Mouse (Mus musculus) left cerebral cortex, postnatal 36 days (tissue): ENCODE results near the gene Efcab11. TPM values are rescaled to one million over a fixed set of nuclear protein-coding genes. Genes with fewer than 3 reads are reported as not detected.

Experiments
- DNase-seq, 2 experiments: peaks; one replicate each; pipeline ENCODE4 v3.0.0; 2021 to 2022; ENCODE audit warnings: low spot score in 2 of 2, mixed read lengths in 1 of 2
- intact Hi-C: fragments of 180-260 bp; cut with DNase I; formaldehyde crosslinking; loops from one replicate; pipeline ENCODE4 v1.15.1; 2025
- total RNA-seq, 2 experiments: library from RNA; stranded (reverse); gene quantifications; 2 replicates each; pipeline ENCODE4 v1.2.3; 2021

Efcab11 gene
- total RNA-seq, 2 experiments from 2014 or later = 0.32 to 0.41 TPM

DNA sequence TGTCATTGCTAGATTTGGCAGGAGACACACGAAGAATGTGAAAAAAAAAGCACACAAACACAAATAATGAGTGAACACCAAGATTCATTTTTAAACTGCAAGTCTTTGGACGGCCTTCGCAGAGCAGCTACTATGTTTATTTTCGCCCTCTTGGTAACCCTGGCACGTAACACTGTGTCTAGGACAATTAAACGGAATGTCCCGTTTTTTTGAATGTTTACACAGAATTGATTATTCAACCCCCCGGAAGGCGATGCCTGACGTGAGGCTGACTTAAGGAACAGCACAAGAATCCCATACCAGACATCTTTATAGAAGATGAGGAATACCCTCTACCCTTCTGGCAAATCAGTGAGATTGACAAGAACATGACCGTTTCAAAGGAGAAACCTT, 530 bp downstream of the Efcab11 start:
- intact Hi-C loops = no loop called here
- no peak for DNase-seq

DNA sequence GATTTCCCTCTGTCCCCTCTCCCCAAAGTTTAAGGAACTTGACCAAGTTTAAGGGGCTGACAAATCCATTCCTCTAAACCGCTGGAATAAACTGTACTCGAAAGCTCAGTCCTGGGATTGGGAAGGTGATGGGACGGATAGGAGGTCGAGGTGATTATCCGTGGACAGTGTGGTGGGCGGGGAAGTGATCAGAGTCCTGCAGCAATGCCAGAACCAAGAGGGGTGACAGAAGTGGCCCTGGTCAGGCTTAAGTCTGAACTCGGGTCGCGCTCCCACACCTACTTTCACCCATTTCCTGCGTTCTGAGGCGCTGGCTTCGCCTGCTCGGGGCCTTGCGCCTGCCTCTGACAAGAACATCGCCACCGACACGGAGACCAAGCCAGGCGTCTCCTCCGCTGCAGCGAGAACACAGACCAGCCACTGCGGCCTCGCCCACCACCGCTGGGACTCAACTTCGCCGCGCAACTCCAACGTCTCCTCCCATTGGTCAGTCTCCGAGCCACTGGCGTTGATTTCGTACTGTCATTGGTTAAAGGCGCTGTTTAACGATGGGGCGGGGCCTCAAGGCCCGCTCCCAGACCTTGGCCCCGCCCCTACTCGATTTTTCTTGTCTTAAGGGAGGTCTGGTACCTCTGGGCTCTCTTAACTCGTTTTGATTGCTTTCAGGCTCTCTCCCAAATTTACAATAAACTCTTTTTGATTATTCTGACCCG, 1.1 kb downstream of the Efcab11 start:
- peak; percentile 80 to 83 for DNase-seq
- intact Hi-C loops = no loop called here

DNA sequence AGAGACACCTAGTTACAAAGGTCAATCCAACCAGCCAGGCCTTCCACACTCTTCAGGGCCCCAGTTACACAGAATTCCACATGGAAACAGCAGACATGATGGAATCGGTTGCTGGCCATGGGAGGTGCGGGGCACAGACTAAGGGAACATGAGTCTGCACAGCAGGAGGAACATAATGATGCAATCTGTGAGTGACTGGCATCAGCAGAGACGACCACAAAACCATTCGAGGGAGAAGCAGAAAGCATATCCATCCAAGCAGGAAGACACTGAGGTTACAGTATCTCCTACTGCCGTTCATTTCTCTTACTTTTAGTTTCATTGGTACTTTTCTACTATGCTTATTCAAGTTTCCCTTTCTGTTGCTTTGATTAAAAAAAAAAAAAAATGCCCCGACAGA, 9.6 kb downstream of the Efcab11 start:
- no peak for DNase-seq
- intact Hi-C loops = no loop called here

DNA sequence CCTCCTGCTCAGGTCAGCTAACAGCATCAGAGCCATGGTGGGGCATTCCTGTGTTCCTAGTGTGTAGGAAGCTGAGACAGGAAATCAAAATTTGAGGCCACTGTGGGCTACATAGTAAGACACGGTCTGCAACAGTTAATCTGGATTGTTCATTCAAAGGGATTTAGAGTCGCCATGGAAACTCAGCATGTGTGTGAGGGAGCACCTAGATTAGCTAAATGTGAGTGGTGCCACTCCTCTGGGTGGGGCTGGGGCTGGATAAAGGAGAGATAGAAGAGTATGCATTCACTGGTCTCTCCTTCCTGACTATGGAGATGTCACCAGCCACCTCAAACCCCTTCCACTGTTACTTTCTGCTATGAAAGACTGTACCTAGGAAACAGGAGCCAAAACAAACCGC, 10.8 kb downstream of the Efcab11 start:
- no peak for DNase-seq
- intact Hi-C loops = no loop called here

DNA sequence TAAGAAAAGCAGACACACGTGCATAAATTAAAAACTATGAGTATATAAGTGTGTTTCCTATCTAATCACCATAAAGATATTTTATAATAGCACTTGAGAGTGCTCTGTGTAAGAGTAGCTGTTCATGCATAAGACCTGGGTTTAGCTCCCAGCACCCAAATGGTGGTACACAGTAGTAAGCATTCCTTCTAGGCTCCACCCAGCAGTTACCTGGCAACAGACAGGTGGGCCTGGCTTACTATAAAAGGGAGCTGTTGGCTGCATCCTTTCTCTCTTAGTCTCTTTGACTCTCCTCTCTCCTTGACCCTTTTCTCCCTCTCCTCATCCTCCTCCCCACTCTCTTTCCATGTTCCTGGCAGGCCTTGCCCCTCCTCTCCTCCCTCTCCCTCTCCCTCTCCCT, 15.4 kb downstream of the Efcab11 start:
- DNase-seq = no peak
- intact Hi-C loops = no loop called here

DNA sequence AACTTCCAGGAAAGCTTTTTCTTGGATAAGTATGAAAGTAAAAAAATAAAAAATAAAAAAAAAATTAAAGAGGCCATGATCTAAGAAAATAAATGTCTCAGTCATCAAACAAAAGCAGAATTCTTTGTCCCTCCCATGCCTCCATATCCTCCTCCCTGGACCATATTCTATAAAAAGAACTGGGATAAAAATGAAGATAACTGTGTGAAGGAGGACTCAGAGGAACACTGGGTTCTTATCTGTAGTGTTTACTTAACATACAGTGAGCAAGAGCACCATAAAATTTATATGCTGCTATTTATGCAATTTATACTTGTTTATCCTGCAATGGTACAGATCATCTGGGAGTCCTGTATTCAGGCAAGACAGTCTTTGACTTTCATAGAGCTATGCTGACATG, 19.6 kb downstream of the Efcab11 start:
- intact Hi-C loops = no loop called here
- no peak for DNase-seq

DNA sequence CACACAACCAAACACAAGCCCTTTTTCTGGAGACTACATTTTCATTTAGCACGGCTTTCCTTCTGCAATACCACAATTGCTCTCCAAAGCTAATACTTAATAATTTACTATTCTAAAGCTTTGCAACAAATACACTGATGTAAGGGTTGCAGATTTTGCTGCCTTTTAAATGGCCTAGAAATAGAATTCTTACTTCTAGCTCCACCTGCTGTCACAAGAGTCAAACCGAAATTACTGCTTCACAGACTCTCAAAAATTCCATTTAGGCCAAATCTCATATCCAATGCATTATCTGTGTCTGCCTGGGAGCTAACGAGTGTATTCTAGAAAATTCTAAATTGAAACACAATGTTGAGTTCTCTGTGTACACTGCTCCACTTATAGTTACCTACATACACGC, 23.3 kb downstream of the Efcab11 start:
- intact Hi-C loops = no loop called here
- DNase-seq = no peak

DNA sequence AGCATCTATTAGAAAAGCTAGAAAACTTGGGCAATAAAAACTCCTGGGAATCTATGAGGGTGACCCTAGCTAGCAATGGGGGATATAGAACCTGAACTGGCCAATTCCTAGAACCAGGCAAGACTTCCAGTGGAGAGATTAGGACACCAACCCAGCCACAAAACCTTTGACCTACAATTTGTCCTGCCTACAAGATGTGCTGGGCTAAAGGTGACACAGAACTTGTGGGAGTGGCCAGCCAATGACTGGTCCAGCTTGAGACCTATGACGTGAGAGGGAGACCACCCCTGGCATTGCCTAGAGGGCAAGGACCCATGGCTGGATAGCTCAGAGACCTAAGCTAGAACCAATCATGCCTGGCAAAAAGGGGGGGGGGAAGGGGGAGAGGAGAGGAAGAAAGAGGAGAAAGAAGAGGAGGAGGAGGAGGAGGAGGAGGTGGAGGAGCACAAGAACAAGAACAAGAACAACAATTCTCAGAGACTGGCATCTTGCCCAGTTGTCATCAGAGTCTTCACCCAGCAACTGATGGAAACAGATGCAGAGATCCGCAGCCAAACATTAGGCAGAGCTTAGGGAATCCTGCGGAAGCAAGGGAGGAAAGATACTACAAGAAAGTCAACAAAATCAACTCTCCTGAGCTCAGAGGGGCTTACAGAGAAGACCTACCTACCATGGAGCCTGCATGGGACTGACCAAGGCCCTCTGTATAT, 24.7 kb downstream of the Efcab11 start:
- intact Hi-C loops = no loop called here
- no peak for DNase-seq

DNA sequence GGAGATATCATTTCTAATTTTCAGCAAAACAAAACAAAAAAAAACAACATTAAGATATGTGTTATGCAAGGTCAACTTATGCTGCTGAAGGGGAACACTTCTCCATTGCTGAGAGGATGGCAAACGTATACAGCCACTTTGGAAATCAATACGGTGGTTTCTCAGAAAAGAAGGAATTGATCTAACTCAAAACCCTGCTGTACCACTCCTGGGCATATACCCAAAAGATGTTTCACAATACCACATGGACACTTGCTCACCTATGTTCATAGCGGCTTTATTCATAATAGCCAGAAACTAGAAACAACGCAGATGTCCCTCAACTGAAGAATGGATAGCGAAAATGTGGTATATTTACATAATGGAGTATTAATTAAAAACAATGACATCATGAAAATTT, 25.6 kb downstream of the Efcab11 start:
- DNase-seq = no peak
- intact Hi-C loops = no loop called here

DNA sequence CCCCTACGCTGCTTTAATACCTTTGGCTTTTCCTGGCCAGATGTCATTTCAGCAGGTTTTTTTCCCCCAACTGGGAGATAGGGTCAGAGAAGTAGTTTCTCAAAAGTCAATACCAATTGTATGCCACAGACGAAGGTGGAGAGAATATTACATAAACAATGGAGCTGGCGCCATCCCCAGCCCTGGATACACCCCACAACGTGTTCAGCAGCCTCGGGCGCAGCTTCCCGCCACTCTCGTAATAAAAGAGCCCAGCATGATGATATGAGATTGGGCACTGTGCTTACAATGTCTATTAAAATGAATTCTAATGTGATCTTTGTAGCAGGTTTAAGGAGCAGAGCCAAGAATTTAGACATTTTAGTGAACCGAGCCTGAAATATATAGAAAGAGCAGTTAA, 28.2 kb downstream of the Efcab11 start:
- no peak for DNase-seq
- intact Hi-C loops = no loop called here

DNA sequence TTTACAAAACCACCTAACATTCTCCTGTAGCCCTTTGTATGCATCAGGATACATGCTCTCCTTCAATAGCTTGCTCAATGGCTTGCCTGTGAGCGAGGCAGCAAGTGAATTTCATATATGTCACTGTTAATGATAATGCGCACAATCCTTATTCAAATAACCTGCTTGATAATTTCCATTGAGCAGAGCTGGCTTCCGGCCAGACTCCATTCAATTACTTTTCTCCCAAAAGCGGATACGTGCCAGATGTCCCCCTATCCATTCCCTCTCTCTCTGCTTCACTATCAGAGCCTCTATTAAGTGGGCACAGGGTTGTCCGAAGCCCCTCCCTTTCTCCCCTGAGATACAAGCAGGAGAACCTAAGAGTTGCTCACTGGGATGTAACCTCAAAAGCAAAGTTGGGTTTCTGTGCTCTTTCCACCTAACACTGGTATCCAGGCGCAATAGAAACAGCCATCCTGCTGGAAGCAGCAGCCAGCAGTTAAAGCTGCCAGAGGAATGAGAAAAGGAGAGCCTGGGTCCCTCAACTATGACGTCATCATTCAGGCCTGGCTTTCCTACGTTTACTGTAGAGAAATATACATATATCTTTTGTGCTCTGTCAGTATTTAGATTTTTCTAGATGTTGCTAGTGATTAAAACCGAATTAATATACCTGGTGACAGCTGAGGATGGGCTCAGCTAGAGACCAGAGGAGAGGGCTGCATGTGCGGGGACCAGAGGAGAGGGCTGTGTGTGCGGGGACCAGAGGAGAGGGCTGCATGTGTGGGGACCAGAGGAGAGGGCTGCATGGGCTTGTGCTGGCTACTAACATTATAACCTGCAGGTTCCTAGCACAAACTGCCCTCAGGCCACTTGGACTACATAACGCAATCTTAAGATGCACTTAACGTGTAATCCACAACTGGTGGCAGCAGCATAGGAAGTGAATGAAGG, 30.6 kb downstream of the Efcab11 start:
- DNase-seq = no peak
- intact Hi-C loops = loop anchor here (5.0 kb wide), 1 partner anchor 766 kb away; no protein-coding TSS in a partner anchor

DNA sequence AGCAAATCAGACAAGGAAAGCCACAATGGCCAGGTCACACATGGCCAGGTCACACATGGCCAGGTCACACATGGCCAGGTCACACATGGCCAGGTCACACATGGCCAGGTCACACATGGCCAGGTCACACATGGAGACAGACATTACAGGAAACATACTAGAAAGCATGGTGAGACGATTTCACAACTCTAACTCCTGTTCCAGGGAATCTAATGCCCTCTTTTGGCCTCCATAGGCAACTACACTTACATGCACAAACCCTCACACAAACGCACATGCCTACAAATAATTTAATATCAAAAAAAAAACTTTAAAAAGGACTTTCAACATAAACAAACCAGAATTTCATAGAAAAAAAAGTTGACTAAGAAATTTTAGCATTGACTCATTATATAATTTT, 34.2 kb downstream of the Efcab11 start:
- DNase-seq = no peak
- intact Hi-C loops = loop anchor here (5.0 kb wide), 1 partner anchor 763 kb away; no protein-coding TSS in a partner anchor

DNA sequence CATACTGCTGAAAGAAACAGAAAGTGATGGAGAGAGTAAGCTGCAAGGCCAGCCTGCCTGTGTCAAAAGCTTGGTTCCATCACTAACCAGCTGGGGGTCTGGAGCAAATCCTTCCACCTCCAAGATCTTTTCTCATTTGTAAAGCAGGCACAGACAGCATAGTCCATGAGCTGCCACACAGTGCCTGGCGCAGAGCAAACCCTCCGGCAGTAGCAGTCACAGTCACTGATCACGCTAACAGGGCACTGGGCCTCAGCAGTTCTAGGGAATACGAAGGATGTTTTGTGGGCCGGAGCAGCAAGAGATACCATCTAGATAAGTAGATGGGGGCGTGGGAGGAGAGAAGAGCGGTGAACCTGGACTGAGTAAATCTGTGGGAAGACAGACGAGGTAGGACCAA, 39.3 kb downstream of the Efcab11 start:
- intact Hi-C loops = no loop called here

DNA sequence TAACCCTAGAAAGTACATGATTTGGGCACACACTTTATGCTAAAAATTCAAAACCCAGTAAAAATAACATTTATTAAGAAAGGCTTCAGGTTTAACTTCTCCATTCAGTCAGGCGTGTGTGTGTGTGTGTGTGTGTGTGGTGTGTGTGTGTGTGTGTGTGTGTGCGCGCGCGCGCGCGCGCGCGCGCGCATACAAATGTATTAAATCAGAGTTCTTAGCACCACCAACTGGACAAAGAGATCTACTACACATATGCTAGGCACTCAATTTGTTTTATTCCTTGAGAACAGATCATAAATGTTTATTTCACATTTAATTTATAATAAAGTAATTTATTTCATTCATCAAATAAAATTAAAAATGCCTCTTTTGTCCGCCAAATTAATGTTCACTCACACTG, 45.5 kb downstream of the Efcab11 start:
- no peak for DNase-seq
- intact Hi-C loops = loop anchor here (5.0 kb wide), 4 partner anchors 196 to 741 kb away; partner anchors contain the start of gene Foxn3

More for the DNA sequence above, 39.3 kb downstream of the Efcab11 start:
- no peak for DNase-seq

DNA sequence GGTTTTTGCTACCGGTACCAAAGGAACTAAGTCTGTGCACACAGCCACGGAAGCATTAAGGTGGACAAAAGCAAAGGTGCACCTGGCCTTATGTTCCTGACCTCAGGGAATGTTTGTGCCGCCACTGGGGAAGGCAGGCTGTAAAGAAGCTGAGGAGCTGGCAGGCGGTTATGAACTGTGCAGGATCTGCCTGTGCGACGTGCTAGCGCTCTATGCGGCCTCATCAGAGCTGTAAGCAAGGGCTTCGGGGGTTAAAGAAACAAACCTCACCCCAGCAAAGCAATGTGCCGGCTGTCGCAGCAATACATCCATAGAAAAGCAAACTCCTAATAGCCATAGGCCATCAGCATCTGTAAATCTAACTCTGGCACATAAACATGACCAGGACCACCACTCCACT, 46.1 kb downstream of the Efcab11 start:
- intact Hi-C loops = loop anchor here (5.0 kb wide), 4 partner anchors 196 to 741 kb away; partner anchors contain the start of gene Foxn3
- DNase-seq = no peak

DNA sequence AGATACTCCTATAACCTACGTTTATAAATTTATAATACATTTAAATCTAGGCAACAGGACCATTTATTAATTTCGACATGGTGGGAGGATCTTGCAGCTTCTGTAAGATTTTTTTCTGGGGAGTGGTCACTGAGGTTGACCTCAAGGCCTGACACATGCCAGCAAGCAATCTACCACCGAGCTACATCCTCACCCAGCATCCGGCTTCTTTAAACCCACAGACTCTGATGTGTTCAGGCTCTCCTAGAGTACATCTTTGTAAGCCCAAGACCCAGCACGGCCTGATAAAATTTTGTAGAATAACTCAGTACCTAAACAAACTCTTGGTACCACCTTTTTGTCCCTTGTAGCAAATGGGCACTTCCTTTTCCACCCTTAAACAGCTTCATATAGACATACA, 46.7 kb downstream of the Efcab11 start:
- intact Hi-C loops = loop anchor here (5.0 kb wide), 4 partner anchors 195 to 740 kb away; partner anchors contain the start of gene Foxn3
- no peak for DNase-seq

DNA sequence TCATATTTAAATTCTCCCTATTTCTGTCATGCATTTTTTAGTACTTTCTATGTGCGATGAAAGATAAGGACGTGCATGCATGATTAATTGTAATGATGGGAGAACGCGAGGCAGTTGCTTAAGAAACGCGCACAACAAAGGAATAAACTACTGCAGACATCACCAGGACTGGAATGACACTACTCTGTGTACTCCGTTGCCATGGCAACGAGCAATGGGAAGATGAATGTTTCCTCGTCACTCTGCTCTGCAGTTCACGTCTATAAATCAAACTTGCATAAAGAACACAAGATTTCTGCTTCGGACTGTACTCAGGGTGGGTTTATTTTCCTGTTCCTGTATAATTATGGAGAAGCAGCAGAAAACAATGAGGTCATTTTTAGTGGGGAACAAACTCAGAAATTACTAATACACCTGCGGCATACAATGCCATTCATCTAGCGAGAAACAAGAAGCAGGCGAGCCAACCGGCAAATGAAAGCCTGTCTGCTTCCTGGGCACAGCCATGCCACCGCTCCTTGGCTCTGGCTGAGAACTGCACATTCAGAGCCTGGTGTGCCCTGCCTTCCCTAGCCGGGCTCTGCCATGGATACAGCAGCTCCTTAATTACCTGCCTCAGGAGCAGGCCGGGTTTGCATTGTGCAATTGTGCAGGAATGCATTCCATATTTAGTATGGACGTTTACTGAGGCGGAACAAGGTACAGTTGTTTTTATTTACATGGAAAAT, 47.7 kb downstream of the Efcab11 start:
- DNase-seq = peak; percentile 13 to 17

DNA sequence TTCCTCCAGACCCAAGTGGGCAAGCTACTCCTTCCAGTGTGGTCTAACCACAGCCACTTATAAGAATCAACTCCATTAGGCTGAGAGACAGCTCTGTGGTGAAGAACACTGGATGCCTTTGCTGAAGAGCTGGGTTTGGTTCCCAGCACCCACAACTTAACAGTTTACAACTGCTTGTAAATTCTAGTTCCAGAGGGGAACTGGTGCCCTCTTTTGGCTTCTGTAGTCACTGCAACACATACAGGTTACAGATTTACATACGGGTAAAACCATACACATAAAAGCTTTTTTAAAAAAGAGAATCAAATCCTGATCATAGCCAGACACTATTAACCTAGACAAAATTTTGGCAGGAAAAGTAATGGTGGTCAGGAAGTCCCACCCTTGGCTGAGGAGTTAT, 50.8 kb downstream of the Efcab11 start:
- DNase-seq = no peak
- intact Hi-C loops = no loop called here

More for the DNA sequence above, 47.7 kb downstream of the Efcab11 start:
- intact Hi-C loops = loop anchor here (5.0 kb wide), 4 partner anchors 194 to 739 kb away; partner anchors contain the start of gene Foxn3

DNA sequence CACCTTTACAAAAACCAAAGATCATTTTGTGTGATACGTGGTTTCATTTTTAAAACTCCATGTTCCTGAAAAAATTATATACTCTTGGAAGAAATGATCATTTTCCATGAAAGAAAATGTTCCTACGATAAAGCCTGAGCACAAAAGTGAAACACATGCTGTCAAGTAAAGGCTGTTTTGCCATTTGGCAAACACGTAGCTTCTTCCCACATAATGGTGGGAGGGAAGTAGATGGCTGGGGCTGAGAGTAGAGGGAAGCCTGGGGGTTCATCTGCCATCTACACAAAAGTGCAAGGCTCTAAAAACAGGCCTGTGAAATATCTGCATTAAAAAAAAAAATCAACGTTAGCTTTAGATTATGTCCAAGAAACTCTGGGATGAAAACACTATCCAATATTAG, 61.6 kb downstream of the Efcab11 start:
- peak in 1 of 2 experiments; percentile 11 for DNase-seq
- intact Hi-C loops = no loop called here
